Mouse (Mus musculus): Measurements from ENCODE around the gene Kcna2. TPM values are rescaled to one million over a fixed set of nuclear protein-coding genes. Genes with fewer than 3 reads are reported as not detected.

The Kcna2 gene
- polyA plus RNA-seq (2014; fragmentation: Illumina TruSeq; extraction: RNeasy Lipid Tissue Mini Kit (QIAGEN cat#74804)) = 3.8 TPM

GRCm38 (mm10) chr3:107100811-107101455 is at the start of gene Kcna2:
Kcna2 (plus strand) TSS chr3:107101146.

Other genes starting within 250 kb of the Kcna2 start
- gene Kcna3, start 65.0 kb upstream of the Kcna2 start, polyA plus RNA-seq (2014; fragmentation: Illumina TruSeq; extraction: RNeasy Lipid Tissue Mini Kit (QIAGEN cat#74804)) = not detected
- gene Kcna10, start 81.9 kb downstream of the Kcna2 start, polyA plus RNA-seq (2014; fragmentation: Illumina TruSeq; extraction: RNeasy Lipid Tissue Mini Kit (QIAGEN cat#74804)) = not detected
- not detected for gene Cym, start 120.6 kb downstream of the Kcna2 start, polyA plus RNA-seq (2014; fragmentation: Illumina TruSeq; extraction: RNeasy Lipid Tissue Mini Kit (QIAGEN cat#74804))
- gene A630076J17Rik, start 129.5 kb downstream of the Kcna2 start, polyA plus RNA-seq (2014; fragmentation: Illumina TruSeq; extraction: RNeasy Lipid Tissue Mini Kit (QIAGEN cat#74804)) = not detected
- not detected for gene Prok1, start 138.6 kb downstream of the Kcna2 start, polyA plus RNA-seq (2014; fragmentation: Illumina TruSeq; extraction: RNeasy Lipid Tissue Mini Kit (QIAGEN cat#74804))
- 150 TPM for gene Lamtor5, start 177.7 kb downstream of the Kcna2 start, polyA plus RNA-seq (2014; fragmentation: Illumina TruSeq; extraction: RNeasy Lipid Tissue Mini Kit (QIAGEN cat#74804))
- gene Slc16a4, start 190.1 kb downstream of the Kcna2 start, polyA plus RNA-seq (2014; fragmentation: Illumina TruSeq; extraction: RNeasy Lipid Tissue Mini Kit (QIAGEN cat#74804)) = 12.2 TPM
- gene Rbm15, start 232.5 kb downstream of the Kcna2 start, polyA plus RNA-seq (2014; fragmentation: Illumina TruSeq; extraction: RNeasy Lipid Tissue Mini Kit (QIAGEN cat#74804)) = 25.7 TPM

Data from ovary, adult 10 weeks (tissue).